Mouse (Mus musculus) erythroblast, embryonic 14.5 days (primary cell): Measurements from ENCODE around the gene Ugp2.

Experiments used
- GATA1 ChIP-seq: IDR thresholded peaks from 2 replicates; pipeline ENCODE4 v1.6.1; 2012; ENCODE audit warnings: low read length, inconsistent platforms, mixed read lengths
- TAL1 ChIP-seq: IDR thresholded peaks from 3 replicates; pipeline ENCODE4 v1.6.1; 2012; ENCODE audit warnings: low read length, inconsistent platforms, mixed read lengths

DNA sequence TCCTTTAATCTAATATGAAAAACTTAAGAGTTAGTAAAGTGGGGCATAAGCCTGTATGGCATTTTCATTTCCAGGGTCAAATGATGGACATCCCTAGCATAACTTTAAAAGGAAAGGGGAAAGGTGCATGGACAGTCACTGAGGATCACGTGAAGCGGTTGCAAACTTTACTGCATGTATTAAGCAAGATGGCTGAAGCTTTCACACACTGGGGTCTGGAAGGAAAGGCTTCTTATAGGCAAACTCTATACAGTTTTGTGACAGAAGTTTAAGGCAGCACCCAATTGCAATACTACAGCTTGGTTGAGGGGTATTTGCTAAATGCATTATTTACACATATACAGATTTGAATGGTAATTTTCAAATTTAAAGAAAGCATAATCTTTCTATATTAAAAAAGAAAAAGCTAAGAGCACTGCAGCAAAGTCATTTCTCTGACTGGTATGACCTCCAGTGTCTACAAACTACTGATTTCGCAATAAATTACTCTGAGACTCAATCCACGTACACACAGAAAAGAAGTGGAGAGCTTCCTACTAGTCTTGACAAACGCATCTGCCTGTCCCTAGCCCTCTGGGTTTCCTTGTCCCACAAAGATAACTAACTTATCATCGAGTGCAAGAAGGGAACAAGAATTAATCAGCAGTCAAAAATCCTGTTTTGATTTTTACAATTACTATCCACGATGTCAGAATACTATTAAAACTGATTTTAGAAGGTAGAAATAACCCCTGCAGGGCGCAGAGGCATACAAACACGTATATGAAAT lies 1.6 kb downstream of the Ugp2 start:
- TF ChIP-seq GATA1, result no peak
- TF ChIP-seq TAL1, result no peak
